ENCODE assay signal across 12 mouse cellular contexts in genomic region chr16:58751314-58751713, GRCm38 (mm10). TPM values are rescaled to one million over a fixed set of nuclear protein-coding genes. Genes with fewer than 3 reads are reported as not detected.
DNase-seq lines count a peak whose midpoint lies in the region; ATAC-seq and TF ChIP-seq lines count a peak whose summit lies in the region.
"Had no signal": no experiment of that assay in that cellular context is flagged by ENCODE, and none has a peak within 500 bp of the region (broad histone marks: within the 10 kb centered on the region; RNA-seq: fewer than 3 reads in every experiment).

No protein-coding gene starts in this region.

- in situ Hi-C loops in Patski (cut with MboI; ENCODE audit: low pct_unique_long_range_greater_than_20kb): loop anchor here (5.0 to 25.0 kb wide), 3 partner anchors 51 to 636 kb away; partner anchors contain the start of gene Olfr173

- H3K9me3 ChIP-seq in intestine, embryonic 15.5 days: no peaks in the 10 kb centered on the region
- H3K9me3 ChIP-seq: heart, embryonic 10.5 days; midbrain, embryonic 12.5 days had no signal

- H3K27ac ChIP-seq in intestine, embryonic 15.5 days: no peak overlapping the region
- H3K27ac ChIP-seq: heart, embryonic 10.5 days; midbrain, embryonic 12.5 days had no signal

- no peak overlapping the region for H3K4me3 ChIP-seq in intestine, embryonic 15.5 days (replicated peaks)
- H3K4me3 ChIP-seq: heart, embryonic 10.5 days; midbrain, embryonic 12.5 days had no signal

- CTCF ChIA-PET in Patski (lab: Charles Lee): interaction anchor here (2.4 kb wide), 1 partner anchor 13 kb away, joined by 5 read pairs; no protein-coding TSS in a partner anchor

- intact Hi-C loops in heart, postnatal 10 days (cut with DNase I): loop anchor here (2.0 to 5.0 kb wide), 4 partner anchors 69 to 454 kb away; no protein-coding TSS in a partner anchor
- intact Hi-C loops in heart, postnatal 14 days (cut with DNase I): loop anchor here (5.0 kb wide), 2 partner anchors 69 to 124 kb away; no protein-coding TSS in a partner anchor

- no peak overlapping the region for H3K4me2 ChIP-seq in intestine, embryonic 15.5 days (replicated peaks)
- H3K4me2 ChIP-seq: midbrain, embryonic 12.5 days had no signal

- no peaks in the 10 kb centered on the region for H3K36me3 ChIP-seq in intestine, embryonic 15.5 days
- H3K36me3 ChIP-seq: heart, embryonic 10.5 days; midbrain, embryonic 12.5 days had no signal

- no peak overlapping the region for H3K9ac ChIP-seq in intestine, embryonic 15.5 days
- H3K9ac ChIP-seq: midbrain, embryonic 12.5 days had no signal

- peak; percentile 8 to 32 for DNase-seq in heart, postnatal 10 days
- no peak for DNase-seq in heart, postnatal 14 days
- DNase-seq in A20 (ENCODE audit: low read depth, low spot score) (peak; percentile 46), Patski (ENCODE audit: low read depth, low spot score) (no peak)
- no peak for DNase-seq in cerebellum, postnatal 25 days
- DNase-seq in layer of hippocampus, postnatal 10 days (ENCODE audit: low spot score in 2 of 2): no peak
- DNase-seq in right cerebral cortex, postnatal 4 days: no peak
- DNase-seq: right cerebral cortex, adult 18-20 months had no signal

- POLR2A ChIA-PET in Patski (lab: Charles Lee): interaction anchor here (0.5 kb wide), 1 partner anchor 83 kb away, joined by 3 read pairs; no protein-coding TSS in a partner anchor

- ATAC-seq in Patski: peak; percentile 89
- ATAC-seq in intestine, embryonic 15.5 days: peak; percentile 51; the same call in 1 of the 2 replicates

- TF ChIP-seq CTCF in Patski (IDR thresholded peaks at IDR 0.05): peak; percentile 49

- peaks cover 8% of the 10 kb centered on the region for H3K27me3 ChIP-seq in Patski
- H3K27me3 ChIP-seq in intestine, embryonic 15.5 days (replicated peaks): no peaks in the 10 kb centered on the region
- H3K27me3 ChIP-seq: midbrain, embryonic 12.5 days had no signal

- WGBS in intestine, embryonic 15.5 days: 24% methylated on average over 1 of the region's 1 CpGs

- H3K4me1 ChIP-seq in intestine, embryonic 15.5 days (replicated peaks): no peaks in the 10 kb centered on the region
- H3K4me1 ChIP-seq: midbrain, embryonic 12.5 days had no signal

RNA-seq across cellular contexts. Expression of gene Olfr172, which starts 11.7 kb away (rescaled TPM):
- not detected for total RNA-seq in heart, postnatal 10 days (2021)
- total RNA-seq in heart, postnatal 14 days (2021): not detected
- polyA plus RNA-seq in Patski (2021): not detected
- not detected in 2 replicates for polyA plus RNA-seq in intestine, embryonic 15.5 days (2015; fragmentation: Nextera tagmentation; extraction: Ambion mirVana)
- not detected for total RNA-seq in layer of hippocampus, postnatal 10 days (2021)
- total RNA-seq: layer of hippocampus, postnatal 14 days had no signal
- polyA plus RNA-seq: heart, embryonic 10.5 days; midbrain, embryonic 12.5 days had no signal

RNA-seq across cellular contexts. Expression of gene Cldnd1, which starts 23.6 kb away (rescaled TPM):
- 10 to 100 TPM; 69.1 to 69.7 TPM for total RNA-seq in heart, postnatal 10 days (2021)
- 10 to 100 TPM; 56.3 to 61.4 TPM for total RNA-seq in heart, postnatal 14 days (2021)
- 70.1 TPM for polyA plus RNA-seq in Patski (2021)
- polyA plus RNA-seq in intestine, embryonic 15.5 days (2015; fragmentation: Nextera tagmentation; extraction: Ambion mirVana): 95.7 and 97.6 TPM in 2 replicates
- total RNA-seq in layer of hippocampus, postnatal 10 days (2021): 100 to 1,000 TPM in 1 of 2 experiments, 10 to 100 TPM in 1; 91.4 to 112 TPM

RNA-seq across cellular contexts. Expression of gene Gpr15, which starts 32.4 kb away (rescaled TPM):
- total RNA-seq in heart, postnatal 10 days (2021): not detected
- total RNA-seq in heart, postnatal 14 days (2021): not detected
- polyA plus RNA-seq in Patski (2021): not detected
- polyA plus RNA-seq in intestine, embryonic 15.5 days (2015; fragmentation: Nextera tagmentation; extraction: Ambion mirVana): 0.14 TPM in 1 of 2 replicates, not detected in the other
- total RNA-seq in layer of hippocampus, postnatal 10 days (2021): not detected
- total RNA-seq: layer of hippocampus, postnatal 14 days had no signal
- polyA plus RNA-seq: heart, embryonic 10.5 days had no signal

RNA-seq across cellular contexts. Expression of gene Olfr173, which starts 48.8 kb away (rescaled TPM):
- not detected for total RNA-seq in heart, postnatal 10 days (2021)
- not detected for total RNA-seq in heart, postnatal 14 days (2021)
- polyA plus RNA-seq in Patski (2021): not detected
- polyA plus RNA-seq in intestine, embryonic 15.5 days (2015; fragmentation: Nextera tagmentation; extraction: Ambion mirVana): not detected in 2 replicates
- not detected for total RNA-seq in layer of hippocampus, postnatal 10 days (2021)
- total RNA-seq: layer of hippocampus, postnatal 14 days had no signal
- polyA plus RNA-seq: heart, embryonic 10.5 days; midbrain, embryonic 12.5 days had no signal

Comparison
In these comparisons a context has a peak if more than half of its experiments do, and no peak if none do; other contexts are left out.
1. DNase-seq: peak in heart, postnatal 10 days (2 of 2) and A20 (single experiment); none in heart, postnatal 14 days (0 of 2), Patski (single experiment), cerebellum, postnatal 25 days (0 of 2), layer of hippocampus, postnatal 10 days (0 of 2) and right cerebral cortex, postnatal 4 days (single experiment).